Mouse (Mus musculus): ENCODE results near the gene Ctnnbip1.

DNA sequence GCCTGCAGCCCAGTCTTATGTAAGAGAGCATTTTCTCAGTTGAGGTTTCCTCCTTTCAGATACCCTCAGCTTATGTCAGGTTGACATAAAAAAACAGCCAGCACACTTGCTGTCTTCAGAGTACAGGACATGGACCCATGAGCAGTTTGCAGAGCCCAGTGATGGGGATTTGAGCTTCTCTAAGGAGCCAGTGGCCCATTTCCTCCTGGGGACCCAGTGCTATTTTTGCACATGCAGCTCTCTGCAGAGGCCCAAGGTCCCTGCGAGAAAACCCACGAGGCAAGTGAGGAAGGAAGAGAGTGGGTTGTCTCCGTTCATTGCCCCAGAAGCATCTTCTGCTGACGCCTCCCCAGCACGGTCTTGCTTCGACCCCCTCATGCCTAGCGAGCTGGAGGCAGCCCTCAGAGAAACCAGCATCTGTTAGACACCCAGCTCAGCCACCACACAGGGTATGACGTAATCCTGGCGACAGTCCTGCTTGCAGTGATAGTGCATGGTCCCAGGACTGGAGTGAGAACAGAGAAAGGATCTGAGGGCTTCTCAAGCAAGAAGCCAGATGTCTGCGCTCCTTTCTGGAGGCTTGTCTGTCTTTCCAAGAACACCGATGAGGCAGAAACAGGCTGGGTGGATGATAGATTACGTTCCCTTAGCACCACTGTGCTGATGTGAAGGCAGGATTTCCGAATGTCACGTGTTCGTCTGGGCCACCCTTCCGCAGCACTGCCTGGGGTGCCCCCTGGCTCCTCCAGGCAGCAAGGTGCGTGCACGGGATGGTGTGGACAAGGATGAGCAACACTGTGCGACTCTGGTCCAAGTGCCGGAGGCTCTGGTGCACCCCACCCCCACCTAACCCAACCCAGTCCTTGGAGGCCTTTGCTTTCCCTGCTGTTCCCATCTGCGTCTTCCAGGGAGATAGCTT is 44.2 kb downstream of the Ctnnbip1 start:
- TF ChIP-seq CTCF (IDR thresholded peaks at IDR 0.05; ENCODE audit: insufficient read depth, low read depth, low read length) (no peak), POLR2A (IDR thresholded peaks at IDR 0.05; ENCODE audit: insufficient read depth, low read depth, low read length) (no peak)
